Mouse (Mus musculus) midbrain, embryonic 12.5 days (tissue): ENCODE measurements around the gene Gm17349. TPM values are rescaled to one million over a fixed set of nuclear protein-coding genes. Genes with fewer than 3 reads are reported as not detected.

ENCODE experiments used
- polyA plus RNA-seq: library from polyadenylated mRNA; unstranded; fragments of >200 nt; fragmentation: Nextera tagmentation; extraction: Ambion mirVana; gene quantifications from 2 replicates; pipeline ENCODE4 v1.2.1, GENCODE M21; 2016

The Gm17349 gene
- polyA plus RNA-seq, 1 experiment from 2014 or later: not detected

Other genes starting within 250 kb of the Gm17349 start
- 12.9 and 15.8 TPM in 2 replicates for gene Nckap5l, start 247.7 kb downstream of the Gm17349 start, polyA plus RNA-seq
- 19.9 and 20.1 TPM in 2 replicates for gene Bcdin3d, start 230.8 kb downstream of the Gm17349 start, polyA plus RNA-seq
- 2.0 and 3.1 TPM in 2 replicates for gene Faim2, start 177.3 kb downstream of the Gm17349 start, polyA plus RNA-seq
- not detected in 2 replicates for gene Aqp2, start 126.4 kb downstream of the Gm17349 start, polyA plus RNA-seq
- gene Aqp5, start 114.7 kb downstream of the Gm17349 start, polyA plus RNA-seq: 0.50 and 1.0 TPM in 2 replicates
- gene Aqp6, start 104.1 kb downstream of the Gm17349 start, polyA plus RNA-seq: 0.20 TPM in 1 of 2 replicates, not detected in the other
- gene Racgap1, start 53.8 kb downstream of the Gm17349 start, polyA plus RNA-seq: 223 TPM in 2 replicates
- 36.0 and 43.7 TPM in 2 replicates for gene Asic1, start 35.1 kb downstream of the Gm17349 start, polyA plus RNA-seq
- 141 and 157 TPM in 2 replicates for gene Smarcd1, start 3.4 kb downstream of the Gm17349 start, polyA plus RNA-seq
- 0.75 and 0.96 TPM in 2 replicates for gene Gpd1, start 12.0 kb upstream of the Gm17349 start, polyA plus RNA-seq
- gene Cox14, start 20.1 kb upstream of the Gm17349 start, polyA plus RNA-seq: 156 and 164 TPM in 2 replicates
- 57.4 and 59.6 TPM in 2 replicates for gene Cers5, start 67.4 kb upstream of the Gm17349 start, polyA plus RNA-seq
- gene Lima1, start 170.0 kb upstream of the Gm17349 start, polyA plus RNA-seq: 25.3 and 27.5 TPM in 2 replicates